Mouse (Mus musculus): Measurements from ENCODE around the gene Il27.
A peak's percentile ranks its signal among the peaks of the same experiment; 100 is the strongest.

The Il27 gene

GRCm38 (mm10) chr7:126594862-126595561 is at the start of gene Il27:
Il27 (minus strand) TSS chr7:126594941.
- DNase-seq (ENCODE audit: low spot score in 2 of 2) = no peak

GRCm38 (mm10) chr7:126644345-126644744 is 49.6 kb upstream of the Il27 start:
- no peak for DNase-seq (ENCODE audit: low spot score in 2 of 2)

DNA sequence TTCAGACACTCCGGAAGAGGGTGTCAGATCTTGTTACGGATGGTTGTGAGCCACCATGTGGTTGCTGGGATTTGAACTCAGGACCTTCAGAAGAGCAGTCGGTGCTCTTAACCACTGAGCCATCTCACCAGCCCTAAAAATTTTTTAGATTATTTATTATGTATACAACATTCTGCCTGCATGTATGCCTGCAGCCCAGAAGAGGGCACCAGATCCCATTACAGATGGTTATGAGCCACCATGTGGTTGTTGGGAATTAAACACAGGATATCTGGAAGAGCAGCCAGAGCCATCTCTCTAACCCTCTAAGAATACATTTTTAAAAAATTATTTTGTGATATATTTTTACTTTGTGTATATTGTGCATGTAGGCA is 48.5 kb upstream of the Il27 start:
- peak in 1 of 2 experiments; percentile 37 for DNase-seq (ENCODE audit: low spot score in 2 of 2)

- DNase-seq (ENCODE audit: low spot score in 2 of 2) = no peak
These were observed 48.0 kb upstream of the Il27 start for GRCm38 (mm10) chr7:126642545-126643243.

- peak in 1 of 2 experiments; percentile 58 for DNase-seq (ENCODE audit: low spot score in 2 of 2)
These were observed 42.2 kb upstream of the Il27 start for GRCm38 (mm10) chr7:126636733-126637520.

DNA sequence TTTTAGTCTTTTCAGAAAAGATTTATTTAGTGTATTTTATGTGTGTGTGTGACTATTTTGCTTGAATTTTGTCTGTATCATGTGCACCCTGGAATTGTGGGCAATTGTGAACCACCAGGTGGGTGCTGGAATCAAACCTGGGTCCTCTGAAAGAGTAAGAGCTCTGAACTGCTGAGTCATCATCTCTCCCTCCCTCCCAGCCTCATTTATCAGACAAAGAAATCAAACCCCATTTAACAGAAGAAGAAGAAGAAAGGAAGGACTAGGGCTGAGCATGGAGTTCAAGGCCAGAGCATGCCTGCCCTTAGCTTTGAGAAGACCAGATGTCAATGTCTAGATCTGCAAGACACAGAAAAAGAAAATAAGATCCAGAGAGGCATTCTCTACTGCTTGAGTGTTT is 40.6 kb upstream of the Il27 start:
- DNase-seq (ENCODE audit: low spot score in 2 of 2) = no peak

DNA sequence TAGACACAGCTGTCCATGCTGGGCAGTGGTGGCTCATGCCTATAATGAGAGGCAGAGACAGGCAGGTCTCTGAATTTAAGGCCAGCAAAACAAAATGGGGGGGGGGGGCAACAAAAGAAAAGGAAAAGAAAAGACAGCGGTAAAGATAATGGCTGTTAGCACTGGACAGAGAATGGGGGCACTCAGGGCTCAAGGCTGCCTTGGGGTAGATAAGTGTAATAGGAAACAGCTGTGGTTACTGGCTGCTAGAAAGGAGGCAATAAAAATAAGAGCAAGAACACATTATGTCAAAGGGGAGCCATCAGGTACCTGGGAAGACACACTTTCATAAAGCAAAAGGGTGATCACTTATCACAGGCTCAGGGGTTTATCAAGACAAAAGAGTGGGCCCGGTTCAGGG is 37.7 kb upstream of the Il27 start:
- DNase-seq (ENCODE audit: low spot score in 2 of 2) = no peak

- no peak for DNase-seq (ENCODE audit: low spot score in 2 of 2)
These were observed 36.2 kb upstream of the Il27 start, which contains the start of gene Nupr1 for GRCm38 (mm10) chr7:126630824-126631518. Nupr1 (minus strand) TSS chr7:126630861.

- DNase-seq (ENCODE audit: low spot score in 2 of 2) = no peak
These were observed 35.2 kb upstream of the Il27 start for GRCm38 (mm10) chr7:126629915-126630314.

- no peak for DNase-seq (ENCODE audit: low spot score in 2 of 2)
These were observed 33.4 kb upstream of the Il27 start for GRCm38 (mm10) chr7:126628111-126628510.

DNA sequence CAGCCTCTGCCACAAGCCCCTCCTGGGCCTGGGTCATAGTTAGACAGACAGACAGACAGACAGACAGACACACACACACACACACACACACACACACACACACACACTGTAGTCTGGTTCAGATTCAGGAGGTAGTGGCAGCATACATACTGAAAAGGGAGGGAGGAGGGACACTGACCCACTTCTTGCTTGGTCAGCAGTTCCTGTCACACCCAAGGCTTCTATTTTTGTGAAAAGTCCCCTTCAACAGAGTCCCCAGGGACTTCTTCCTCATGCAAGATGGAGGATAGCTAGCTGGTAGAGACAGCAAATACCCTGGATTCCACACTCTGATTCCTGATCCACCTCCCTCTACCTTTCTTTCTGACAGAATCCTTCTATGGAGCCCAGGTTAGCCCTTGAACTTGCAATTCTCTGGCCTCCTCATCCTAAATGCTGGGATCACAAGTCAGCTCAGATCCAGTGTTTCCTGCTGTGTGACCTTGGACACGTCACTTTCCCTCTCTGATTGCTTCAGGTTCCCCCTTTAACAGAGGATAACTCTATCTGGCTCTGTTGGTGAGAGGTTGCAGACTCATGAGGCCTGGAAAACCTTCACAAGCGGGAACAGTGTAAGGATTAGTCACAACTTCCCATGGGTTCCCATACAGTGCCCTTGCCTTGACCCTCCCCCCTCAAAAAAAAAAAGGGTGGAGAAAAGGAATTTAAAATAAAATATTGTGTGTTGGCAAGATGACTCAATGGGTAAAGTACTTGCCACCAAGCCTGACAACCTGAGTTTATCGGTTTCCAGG is 31.3 kb upstream of the Il27 start:
- no peak for DNase-seq (ENCODE audit: low spot score in 2 of 2)

DNA sequence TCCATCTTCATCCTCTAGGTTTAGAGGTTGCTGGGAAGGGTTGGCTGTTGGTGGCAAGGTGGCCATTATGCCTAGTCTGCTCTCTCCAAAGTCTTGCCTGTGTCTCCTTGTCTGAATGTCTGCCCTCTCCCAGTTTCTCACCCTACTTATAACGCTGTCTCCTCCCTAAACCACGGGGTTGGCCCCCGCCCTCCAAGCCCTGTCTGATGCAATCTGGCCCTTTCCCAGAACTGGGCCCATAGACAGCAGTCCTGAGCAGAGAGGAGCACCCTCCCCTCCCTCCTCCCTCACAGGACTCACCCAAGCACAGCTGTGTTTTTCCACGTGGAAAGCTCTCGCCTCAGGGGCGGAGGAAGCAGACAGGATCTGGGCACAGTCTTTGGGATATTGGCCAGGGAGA is 30.6 kb upstream of the Il27 start:
- DNase-seq (ENCODE audit: low spot score in 2 of 2) = peak; percentile 51 to 72

DNA sequence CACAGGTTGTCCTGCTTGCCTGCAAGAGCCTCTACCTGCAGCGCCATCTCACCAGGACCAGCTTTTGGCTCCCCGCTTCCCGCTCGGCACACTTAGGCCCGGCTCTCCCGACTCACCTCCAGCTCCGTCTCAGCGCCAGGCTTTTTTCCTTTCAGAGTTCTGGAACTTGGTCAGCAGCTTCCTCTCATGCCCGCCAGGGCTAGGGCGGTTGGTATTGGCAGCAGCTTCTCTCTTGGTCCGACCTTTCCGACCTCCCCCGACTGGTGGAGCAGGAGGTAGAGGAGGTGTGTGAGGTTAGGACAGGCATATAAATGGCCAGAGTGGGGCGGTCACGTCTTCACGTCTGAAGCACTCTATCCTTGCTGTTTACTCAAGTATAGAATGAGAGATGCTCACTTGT is 30.0 kb upstream of the Il27 start:
- no peak for DNase-seq (ENCODE audit: low spot score in 2 of 2)

DNA sequence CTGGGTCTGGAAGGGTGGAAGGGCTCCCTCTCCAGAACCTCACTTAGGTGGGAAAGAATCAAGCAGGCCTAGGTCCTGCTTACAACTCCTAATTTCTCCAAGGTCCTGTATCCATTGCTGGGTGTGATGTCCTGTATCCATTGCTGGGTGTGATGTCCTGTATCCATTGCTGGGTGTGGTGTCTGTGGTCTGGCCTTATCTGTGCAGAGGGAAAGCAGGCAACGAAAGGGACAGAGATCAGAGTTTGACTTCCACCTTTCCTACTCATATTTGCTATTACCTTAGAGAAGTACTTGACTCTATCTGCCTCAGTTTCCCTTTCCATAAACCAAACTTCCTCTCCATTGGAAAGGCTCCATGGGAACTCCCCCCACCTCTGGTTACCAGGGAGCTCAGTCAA is 28.6 kb upstream of the Il27 start:
- DNase-seq (ENCODE audit: low spot score in 2 of 2) = no peak

DNA sequence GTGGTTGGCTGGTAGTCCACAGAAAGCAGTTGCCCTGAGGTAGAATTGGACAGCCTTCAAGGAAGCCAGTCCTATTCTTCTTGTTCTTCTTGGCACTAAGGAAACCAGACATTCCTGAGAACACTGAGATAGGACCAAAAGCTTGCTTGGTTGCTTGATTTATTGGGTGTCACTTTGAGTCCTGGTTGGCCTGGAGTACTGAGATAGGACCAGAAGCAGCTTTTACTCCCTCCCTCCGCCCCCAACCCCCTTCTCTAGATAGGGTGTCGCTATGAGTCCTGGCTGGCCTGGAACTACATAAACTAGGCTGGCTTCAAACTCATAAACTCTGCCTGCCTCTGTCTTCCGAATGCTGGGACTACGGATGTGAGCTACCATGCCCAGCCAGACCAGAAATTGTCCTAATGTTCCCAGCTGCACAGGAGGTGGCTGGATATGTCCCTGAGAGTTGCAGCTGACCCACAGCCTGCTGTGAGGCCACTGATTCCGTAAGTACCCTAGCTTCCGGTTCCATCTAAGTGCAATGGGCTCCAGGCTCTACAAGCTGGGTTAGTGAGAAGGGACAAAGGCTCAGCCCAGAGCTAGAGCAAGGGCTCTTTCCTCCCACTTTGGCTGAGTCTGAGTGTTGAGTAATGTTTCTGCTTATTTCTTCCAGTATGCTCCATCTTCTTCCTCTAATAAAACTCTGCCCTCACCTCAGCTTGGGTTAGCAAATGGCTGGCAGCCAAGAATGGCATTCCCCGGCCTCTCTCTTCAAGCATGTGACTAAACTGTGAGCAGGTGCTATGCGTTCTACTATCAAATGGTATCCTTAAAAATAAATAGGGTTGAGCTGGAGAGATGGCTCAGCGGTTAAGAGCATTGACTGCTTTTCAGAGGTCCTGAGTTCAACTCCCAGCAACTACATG is 27.0 kb upstream of the Il27 start:
- peak in 1 of 2 experiments; percentile 23 for DNase-seq (ENCODE audit: low spot score in 2 of 2)

DNA sequence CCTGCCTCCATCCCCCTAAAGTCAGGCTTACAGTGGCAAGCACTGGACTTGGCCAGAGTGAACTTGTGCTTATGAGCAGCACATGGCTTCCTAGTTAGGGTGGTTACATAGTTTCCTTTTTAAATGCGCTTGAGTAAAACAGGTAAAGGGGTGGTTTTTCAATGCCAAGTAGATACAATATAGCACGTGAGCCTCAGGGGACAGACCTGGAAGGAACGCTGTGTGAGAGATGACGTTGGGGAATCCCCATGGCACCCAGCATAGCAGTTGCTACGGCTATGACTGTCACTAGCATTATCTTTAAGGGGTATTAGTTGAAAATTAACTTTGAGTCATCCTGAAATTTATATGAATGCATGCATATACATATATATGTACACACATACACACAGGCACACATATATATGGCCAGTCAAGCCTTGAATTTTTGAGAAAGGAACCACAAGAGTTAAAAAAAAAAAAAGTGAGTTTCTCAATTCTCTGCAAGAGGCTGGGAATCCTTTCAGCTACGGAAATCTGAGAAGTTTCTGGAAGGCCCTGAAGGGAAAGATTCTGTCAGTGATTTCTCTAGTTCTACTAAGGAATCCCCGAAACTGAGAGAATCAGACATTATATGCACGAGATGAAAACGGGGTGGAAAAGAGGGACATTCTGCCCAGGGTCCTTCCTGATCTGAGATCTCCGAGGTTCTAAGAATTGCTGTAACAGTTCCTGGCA is 25.0 kb upstream of the Il27 start:
- no peak for DNase-seq (ENCODE audit: low spot score in 2 of 2)

DNA sequence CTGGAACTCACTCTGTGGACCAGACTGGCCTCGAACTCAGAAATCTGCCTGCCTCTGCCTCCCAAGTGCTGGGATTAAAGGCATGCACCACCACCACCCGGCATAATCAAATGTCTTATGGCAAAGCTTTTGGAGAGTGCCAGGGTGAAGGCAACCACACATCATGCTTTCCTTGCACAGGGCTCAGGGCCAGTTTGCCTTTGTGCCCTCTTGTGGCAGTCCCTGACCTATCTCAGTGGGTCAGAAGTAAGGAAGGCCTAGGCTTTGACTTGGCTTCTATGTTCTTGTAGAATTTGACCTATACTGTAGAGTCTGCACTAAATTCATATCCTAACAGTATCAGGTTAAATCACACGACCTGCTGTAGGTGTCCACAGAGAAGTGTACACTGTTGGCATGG is 22.0 kb upstream of the Il27 start:
- DNase-seq (ENCODE audit: low spot score in 2 of 2) = no peak

GRCm38 (mm10) chr7:126612736-126613135 is 18.0 kb upstream of the Il27 start:
- no peak for DNase-seq (ENCODE audit: low spot score in 2 of 2)

- no peak for DNase-seq (ENCODE audit: low spot score in 2 of 2)
These were observed 13.1 kb upstream of the Il27 start for GRCm38 (mm10) chr7:126607796-126608195.

Measured in right cerebral cortex, postnatal 10 days (tissue).